Mouse (Mus musculus) kidney, postnatal 0 days (tissue): ENCODE results near the gene Smim20. TPM values are rescaled to one million over a fixed set of nuclear protein-coding genes. Genes with fewer than 3 reads are reported as not detected.

Experiments
- ATAC-seq: fragments of 200-750 bp; cut with Nextera tagmentation; replicated peaks from 2 replicates; pipeline ENCODE4 v1.8.0; 2017; ENCODE audit warnings: low read depth, moderate number of reproducible peaks, moderate TSS enrichment, moderate library complexity; ENCODE audit not compliant: low FRiP score
- DNase-seq: peaks from one replicate; pipeline ENCODE4 v3.0.0-alpha.2; 2016; ENCODE audit warnings: low spot score
- H3K27ac ChIP-seq: fragments of 300-500 bp; sonication (generic); 2 replicates; pipeline ENCODE4 v1.5.1; 2014; ENCODE audit warnings: mild to moderate bottlenecking
- H3K27me3 ChIP-seq: fragments of 300-500 bp; sonication (generic); 2 replicates; pipeline ENCODE4 v1.6.1; 2014; ENCODE audit warnings: low read length, mixed read lengths; ENCODE audit not compliant: insufficient read depth
- H3K36me3 ChIP-seq: fragments of 300-500 bp; sonication (generic); 2 replicates; pipeline ENCODE4 v1.6.1; 2014; ENCODE audit warnings: low read length, mixed read lengths; ENCODE audit not compliant: insufficient read depth
- H3K4me1 ChIP-seq: fragments of 300-500 bp; sonication (generic); replicated peaks from 2 replicates; pipeline ENCODE4 v1.6.1; 2014; ENCODE audit warnings: antibody characterized with exemption, low read length, mixed read lengths; ENCODE audit not compliant: insufficient read depth
- H3K4me2 ChIP-seq: fragments of 300-500 bp; sonication (generic); 2 replicates; pipeline ENCODE4 v1.6.1; 2014; ENCODE audit warnings: mild to moderate bottlenecking, low read length, moderate library complexity, mixed read lengths
- H3K4me3 ChIP-seq: fragments of 300-500 bp; sonication (generic); replicated peaks from 2 replicates; pipeline ENCODE4 v1.5.1; 2014; ENCODE audit warnings: low read depth, low read length
- H3K9ac ChIP-seq: fragments of 300-500 bp; sonication (generic); 2 replicates; pipeline ENCODE4 v1.6.1; 2014; ENCODE audit warnings: low read depth, low read length
- H3K9me3 ChIP-seq: fragments of 300-500 bp; sonication (generic); replicated peaks from 2 replicates; pipeline ENCODE4 v1.6.1; 2016; ENCODE audit warnings: low read length, inconsistent platforms, mixed read lengths
- CTCF ChIP-seq: IDR thresholded peaks from 2 replicates; pipeline ENCODE4 v1.5.1; 2016; ENCODE audit warnings: antibody characterized with exemption, low read depth, mild to moderate bottlenecking, moderate library complexity
- WGBS: fragments of 180-500 bp; shearing (Covaris S2); extraction: QIAGEN DNeasy Blood & Tissue Kit; methylation state at CpG from one replicate; pipeline ENCODE4 v1.1.7; 2014; 5-methylcytosine and 5-hydroxymethylcytosine counted together
- polyA plus RNA-seq: library from polyadenylated mRNA; unstranded; fragments of >200 nt; fragmentation: Nextera tagmentation; extraction: Ambion mirVana; gene quantifications from 2 replicates; pipeline ENCODE4 v1.2.1, GENCODE M21; 2015

Smim20 gene
- polyA plus RNA-seq, 1 experiment from 2014 or later = 143 TPM

- 33% methylated on average over 4 of the region's 4 CpGs for WGBS
- ATAC-seq = no peak
- no peak for TF ChIP-seq CTCF
These were observed 10.9 kb downstream of the Smim20 start for GRCm38 (mm10) chr5:53277716-53278263.

GRCm38 (mm10) chr5:53279216-53279813, 12.4 kb downstream of the Smim20 start:
- Histone ChIP-seq H3K4me2 (no peak overlapping the region), H3K27ac (no peak overlapping the region), H3K4me3 (no peak overlapping the region), H3K9me3 (no peaks in the 10 kb centered on the region), H3K4me1 (peaks cover 3% of the 10 kb centered on the region; the same call in 1 of the 2 replicates), H3K36me3 (peaks cover 16% of the 10 kb centered on the region; the same call in 1 of the 2 replicates), H3K27me3 (no peaks in the 10 kb centered on the region), H3K9ac (no peak overlapping the region)
- ATAC-seq = no peak
- no peak for TF ChIP-seq CTCF
- DNase-seq = no peak
- 83% methylated on average over 12 of the region's 12 CpGs for WGBS

More at GRCm38 (mm10) chr5:53277716-53278263, 10.9 kb downstream of the Smim20 start:
- Histone ChIP-seq H3K9ac (no peak overlapping the region), H3K4me1 (peaks cover 7% of the 10 kb centered on the region; the same call in 1 of the 2 replicates), H3K27me3 (no peaks in the 10 kb centered on the region), H3K27ac (no peak overlapping the region), H3K36me3 (peaks cover 16% of the 10 kb centered on the region; the same call in 1 of the 2 replicates), H3K4me3 (no peak overlapping the region), H3K4me2 (no peak overlapping the region), H3K9me3 (no peaks in the 10 kb centered on the region)
- no peak for DNase-seq

GRCm38 (mm10) chr5:53282487-53282886, 15.6 kb downstream of the Smim20 start:
- no peak for TF ChIP-seq CTCF
- H3K27ac ChIP-seq = no peak overlapping the region
- no peak overlapping the region for H3K9ac ChIP-seq
- 82% methylated on average over 4 of the region's 4 CpGs for WGBS
- H3K27me3 ChIP-seq = no peaks in the 10 kb centered on the region
- no peak for ATAC-seq
- H3K9me3 ChIP-seq = no peaks in the 10 kb centered on the region
- H3K4me3 ChIP-seq = no peak overlapping the region
- H3K4me1 ChIP-seq = no peaks in the 10 kb centered on the region
- no peak for DNase-seq
- no peak overlapping the region for H3K4me2 ChIP-seq
- H3K36me3 ChIP-seq = peaks cover 16% of the 10 kb centered on the region; the same call in 1 of the 2 replicates

GRCm38 (mm10) chr5:53286406-53286805, 19.5 kb downstream of the Smim20 start:
- no peak for DNase-seq
- Histone ChIP-seq H3K4me1 (no peaks in the 10 kb centered on the region), H3K36me3 (no peaks in the 10 kb centered on the region), H3K4me3 (no peak overlapping the region), H3K27ac (no peak overlapping the region), H3K4me2 (no peak overlapping the region), H3K9me3 (no peaks in the 10 kb centered on the region), H3K27me3 (no peaks in the 10 kb centered on the region), H3K9ac (no peak overlapping the region)
- no peak for TF ChIP-seq CTCF
- no peak for ATAC-seq
- 96% methylated on average over 2 of the region's 2 CpGs for WGBS

GRCm38 (mm10) chr5:53289438-53289837, 22.6 kb downstream of the Smim20 start:
- no peak for DNase-seq
- no peak overlapping the region for H3K4me2 ChIP-seq
- no peak overlapping the region for H3K27ac ChIP-seq
- H3K36me3 ChIP-seq = no peaks in the 10 kb centered on the region
- H3K27me3 ChIP-seq = no peaks in the 10 kb centered on the region
- ATAC-seq = no peak
- no peaks in the 10 kb centered on the region for H3K9me3 ChIP-seq
- no peak overlapping the region for H3K4me3 ChIP-seq
- H3K4me1 ChIP-seq = no peaks in the 10 kb centered on the region
- no peak overlapping the region for H3K9ac ChIP-seq
- WGBS = 42% methylated on average over 8 of the region's 9 CpGs
- no peak for TF ChIP-seq CTCF

GRCm38 (mm10) chr5:53294627-53295026, 27.7 kb downstream of the Smim20 start:
- no peak overlapping the region for H3K4me3 ChIP-seq
- H3K36me3 ChIP-seq = no peaks in the 10 kb centered on the region
- 87% methylated on average over 5 of the region's 5 CpGs for WGBS
- no peaks in the 10 kb centered on the region for H3K9me3 ChIP-seq
- TF ChIP-seq CTCF = no peak
- ATAC-seq = no peak
- DNase-seq = no peak
- no peaks in the 10 kb centered on the region for H3K27me3 ChIP-seq
- no peak overlapping the region for H3K9ac ChIP-seq
- no peak overlapping the region for H3K27ac ChIP-seq
- no peaks in the 10 kb centered on the region for H3K4me1 ChIP-seq
- H3K4me2 ChIP-seq = no peak overlapping the region
